Comparison of ENCODE assay signal across 8 mouse cellular contexts in genomic region chr4:133058123-133058453, GRCm38 (mm10). TPM values are rescaled to one million over a fixed set of nuclear protein-coding genes. Genes with fewer than 3 reads are reported as not detected.
A peak's percentile ranks its signal among the peaks of the same experiment; 100 is the strongest.
DNase-seq lines count a peak whose midpoint lies in the region; ATAC-seq and TF ChIP-seq lines count a peak whose summit lies in the region.
"Had no signal": no experiment of that assay in that cellular context is flagged by ENCODE, and none has a peak within 500 bp of the region (broad histone marks: within the 10 kb centered on the region; RNA-seq: fewer than 3 reads in every experiment).

No protein-coding gene starts in this region.

- no peaks in the 10 kb centered on the region for H3K27me3 ChIP-seq in MEL (ENCODE audit: control insufficient read depth in 1 of 2, insufficient read depth in 2 of 2, low read length in 2 of 2)
- no peaks in the 10 kb centered on the region for H3K27me3 ChIP-seq in embryonic facial prominence, embryonic 12.5 days
- no peaks in the 10 kb centered on the region for H3K27me3 ChIP-seq in liver, embryonic 15.5 days
- H3K27me3 ChIP-seq: forebrain, embryonic 13.5 days had no signal

- peak overlapping the region; percentile 57 for H3K27ac ChIP-seq in left cerebral cortex, adult 2 months
- H3K27ac ChIP-seq in MEL (ENCODE audit: control insufficient read depth, low read depth, low read length) = peak overlapping the region; percentile 21; the same call in 1 of the 2 replicates
- H3K27ac ChIP-seq in embryonic facial prominence, embryonic 12.5 days = peak overlapping the region; percentile 75; the same call in 1 of the 2 replicates
- peak overlapping the region; percentile 92 for H3K27ac ChIP-seq in liver, embryonic 15.5 days (replicated peaks)
- H3K27ac ChIP-seq: forebrain, embryonic 13.5 days had no signal

- TF ChIP-seq RAD21 in MEL (IDR thresholded peaks at IDR 0.05; ENCODE audit: low read depth, low read length) = no peak

- H3K4me3 ChIP-seq in left cerebral cortex, adult 2 months = no peak overlapping the region
- no peak overlapping the region for H3K4me3 ChIP-seq in MEL (ENCODE audit: control insufficient read depth in 1 of 2, insufficient read depth in 1 of 2, low read depth in 2 of 2, low read length in 2 of 2)
- H3K4me3 ChIP-seq in embryonic facial prominence, embryonic 12.5 days = no peak overlapping the region
- H3K4me3 ChIP-seq in liver, embryonic 15.5 days (replicated peaks) = peak overlapping the region; percentile 36
- H3K4me3 ChIP-seq: forebrain, embryonic 13.5 days had no signal

- WGBS in embryonic facial prominence, embryonic 12.5 days = 83% methylated on average over 4 of the region's 4 CpGs
- 27% methylated on average over 4 of the region's 4 CpGs for WGBS in liver, embryonic 15.5 days (ENCODE audit: insufficient replicate concordance)

- no peak for DNase-seq in left cerebral cortex, adult 2 months (ENCODE audit: extremely low spot score in 1 of 2, low spot score in 2 of 2)
- DNase-seq in left cerebral cortex, adult 18-20 months (ENCODE audit: low spot score in 2 of 2) = no peak
- DNase-seq in MEL (ENCODE audit: low read depth, low spot score) = no peak
- no peak for DNase-seq in left cerebral cortex, adult 11 months (ENCODE audit: low spot score)
- no peak for DNase-seq in adrenal gland, postnatal 10 days

- H3K36me3 ChIP-seq in MEL (ENCODE audit: control insufficient read depth in 1 of 2, insufficient read depth in 2 of 2, low read length in 2 of 2) = peaks cover 0 to 15% of the 10 kb centered on the region in 2 experiments; a peak in 2 of 4 replicates
- peaks cover 48% of the 10 kb centered on the region for H3K36me3 ChIP-seq in embryonic facial prominence, embryonic 12.5 days
- H3K36me3 ChIP-seq in liver, embryonic 15.5 days (replicated peaks) = peaks cover 20% of the 10 kb centered on the region

- intact Hi-C loops in left cerebral cortex, adult 2 months (cut with DNase I) = loop anchor here (5.0 kb wide), 1 partner anchor 116 kb away; no protein-coding TSS in a partner anchor

- TF ChIP-seq POLR2A in MEL (IDR thresholded peaks at IDR 0.05; ENCODE audit: control insufficient read depth in 1 of 2, insufficient read depth in 1 of 2, low read depth in 1 of 2, low read length in 2 of 2, poor library complexity in 1 of 2) = no peak

- TF ChIP-seq EP300 in MEL (IDR thresholded peaks at IDR 0.05; ENCODE audit: low read depth in 1 of 2, low read length in 2 of 2) = no peak

- H3K9me3 ChIP-seq in MEL (replicated peaks; ENCODE audit: insufficient read depth, low read length) = no peaks in the 10 kb centered on the region
- H3K9me3 ChIP-seq in embryonic facial prominence, embryonic 12.5 days = no peaks in the 10 kb centered on the region
- no peaks in the 10 kb centered on the region for H3K9me3 ChIP-seq in liver, embryonic 15.5 days (replicated peaks)
- H3K9me3 ChIP-seq: forebrain, embryonic 13.5 days had no signal

- no peaks in the 10 kb centered on the region for H3K79me2 ChIP-seq in MEL (ENCODE audit: control insufficient read depth, insufficient read depth, low read length, poor library complexity)

- TF ChIP-seq CTCF in left cerebral cortex, adult 2 months (IDR thresholded peaks at IDR 0.05) = no peak
- TF ChIP-seq CTCF in MEL (IDR thresholded peaks at IDR 0.05 in 2 of 3, conservative IDR thresholded peaks at IDR 0.05 in 1 of 3; ENCODE audit: control insufficient read depth in 1 of 3, insufficient read depth in 1 of 3, low read depth in 2 of 3, low read length in 3 of 3, poor library complexity in 1 of 3, severe bottlenecking in 1 of 3) = no peak

- no peak for ATAC-seq in embryonic facial prominence, embryonic 12.5 days (ENCODE audit: insufficient number of reproducible peaks, insufficient read depth, low FRiP score, low TSS enrichment)
- peak; percentile 43 for ATAC-seq in liver, embryonic 15.5 days (ENCODE audit: insufficient read depth)
- ATAC-seq: forebrain, embryonic 13.5 days had no signal

- H3K4me2 ChIP-seq in embryonic facial prominence, embryonic 12.5 days (replicated peaks) = no peak overlapping the region
- peak overlapping the region; percentile 76 for H3K4me2 ChIP-seq in liver, embryonic 15.5 days
- H3K4me2 ChIP-seq: forebrain, embryonic 13.5 days had no signal

- H3K9ac ChIP-seq in MEL (ENCODE audit: control insufficient read depth, low read depth, low read length, poor library complexity, severe bottlenecking) = no peak overlapping the region
- no peak overlapping the region for H3K9ac ChIP-seq in embryonic facial prominence, embryonic 12.5 days
- peak overlapping the region; percentile 53 for H3K9ac ChIP-seq in liver, embryonic 15.5 days
- H3K9ac ChIP-seq: forebrain, embryonic 13.5 days had no signal

- peaks cover 7 to 18% of the 10 kb centered on the region in 2 experiments for H3K4me1 ChIP-seq in MEL (ENCODE audit: control insufficient read depth in 1 of 2, insufficient read depth in 2 of 2, low read length in 2 of 2)
- H3K4me1 ChIP-seq in embryonic facial prominence, embryonic 12.5 days = peaks cover 62% of the 10 kb centered on the region
- peaks cover 59% of the 10 kb centered on the region for H3K4me1 ChIP-seq in liver, embryonic 15.5 days (replicated peaks)

TF ChIP-seq in MEL, 35 proteins besides CTCF, POLR2A, EP300 and RAD21:
- TF ChIP-seq JUND (IDR thresholded peaks at IDR 0.05; ENCODE audit: low read depth, low read length) (no peak), TCF12 (IDR thresholded peaks at IDR 0.05; ENCODE audit: low read depth, low read length) (no peak), ZKSCAN1 (IDR thresholded peaks at IDR 0.05; ENCODE audit: low read depth, low read length) (no peak), MAX (IDR thresholded peaks at IDR 0.05; ENCODE audit: low read length) (no peak), USF2 (IDR thresholded peaks at IDR 0.05; ENCODE audit: borderline replicate concordance in 1 of 2, insufficient read depth in 1 of 2, low read depth in 1 of 2, low read length in 2 of 2) (no peak), MXI1 (IDR thresholded peaks at IDR 0.05; ENCODE audit: low read depth, low read length) (no peak), RCOR1 (IDR thresholded peaks at IDR 0.05; ENCODE audit: low read depth, low read length) (no peak), SMC3 (IDR thresholded peaks at IDR 0.05; ENCODE audit: low read depth, low read length) (no peak), NRF1 (IDR thresholded peaks at IDR 0.05; ENCODE audit: insufficient read depth, low read depth, low read length, poor library complexity, severe bottlenecking) (no peak), MYC (IDR thresholded peaks at IDR 0.05; ENCODE audit: low read depth, low read length) (no peak)

RNA-seq across cellular contexts. Expression of gene Ahdc1, which starts 47.0 kb away (rescaled TPM):
- total RNA-seq in left cerebral cortex, adult 2 months (2021) = 100 to 1,000 TPM; 108 to 132 TPM
- total RNA-seq in left cerebral cortex, adult 18-20 months (2021) = 100 to 1,000 TPM; 108 to 121 TPM
- 2.5 and 2.9 TPM in 2 replicates for total RNA-seq in MEL (2012; rRNA removed)
- polyA plus RNA-seq in MEL (2012; ENCODE audit: insufficient read depth in 1 of 2, insufficient read length in 2 of 2, low read depth in 1 of 2, low replicate concordance in 2 of 2, missing spikeins in 1 of 2) = 1 to 10 TPM in 1 of 2 experiments, not detected in 1; 8.8 TPM
- 12.7 and 14.6 TPM in 2 replicates for polyA plus RNA-seq in embryonic facial prominence, embryonic 12.5 days (2016; fragmentation: Nextera tagmentation; extraction: Ambion mirVana)
- 1.1 and 1.3 TPM in 2 replicates for polyA plus RNA-seq in liver, embryonic 15.5 days (2015; fragmentation: Nextera tagmentation; extraction: Ambion mirVana)
- 10 to 100 TPM; 50.8 to 74.3 TPM for total RNA-seq in adrenal gland, postnatal 10 days (2021)

Comparison
In these comparisons a context has a peak if more than half of its experiments do, and no peak if none do; other contexts are left out.
1. H3K27ac ChIP-seq: peak in every context shown above with its lines; median percentile 92 in liver, embryonic 15.5 days; 75 in embryonic facial prominence, embryonic 12.5 days; 57 in left cerebral cortex, adult 2 months; 21 in MEL.
2. RNA of gene Ahdc1, which starts 47.0 kb away (total RNA-seq): 108 to 132 TPM in left cerebral cortex, adult 2 months, 108 to 121 TPM in left cerebral cortex, adult 18-20 months and 50.8 to 74.3 TPM in adrenal gland, postnatal 10 days; 2.5 to 2.9 TPM in MEL; every median in the first group is over 10 times any median in the second.